Mouse (Mus musculus) stomach, embryonic 15.5 days (tissue): ENCODE data around the gene Iqch. TPM values are rescaled to one million over a fixed set of nuclear protein-coding genes. Genes with fewer than 3 reads are reported as not detected.

ENCODE experiments used
- ATAC-seq: fragments of 200-750 bp; cut with Nextera tagmentation; 2 replicates; pipeline ENCODE4 v1.8.0; 2017; ENCODE audit warnings: low read depth, moderate number of reproducible peaks, moderate TSS enrichment; ENCODE audit not compliant: insufficient read depth, low FRiP score
- H3K27ac ChIP-seq: fragments of 300-500 bp; sonication (generic); 2 replicates; pipeline ENCODE4 v1.5.1; 2015; ENCODE audit warnings: mild to moderate bottlenecking, inconsistent platforms
- H3K27me3 ChIP-seq: fragments of 300-500 bp; sonication (generic); replicated peaks from 2 replicates; pipeline ENCODE4 v1.6.1; 2015; ENCODE audit warnings: inconsistent platforms
- H3K36me3 ChIP-seq: fragments of 300-500 bp; sonication (generic); 2 replicates; pipeline ENCODE4 v1.6.1; 2015; ENCODE audit warnings: inconsistent platforms
- H3K4me1 ChIP-seq: fragments of 300-500 bp; sonication (generic); 2 replicates; pipeline ENCODE4 v1.6.1; 2015; ENCODE audit warnings: inconsistent platforms
- H3K4me2 ChIP-seq: fragments of 300-500 bp; sonication (generic); 2 replicates; pipeline ENCODE4 v1.6.1; 2015; ENCODE audit warnings: mild to moderate bottlenecking, inconsistent platforms
- H3K4me3 ChIP-seq: fragments of 300-500 bp; sonication (generic); replicated peaks from 2 replicates; pipeline ENCODE4 v1.5.1; 2015; ENCODE audit warnings: inconsistent platforms
- H3K9ac ChIP-seq: fragments of 300-500 bp; sonication (generic); 2 replicates; pipeline ENCODE4 v1.6.1; 2015; ENCODE audit warnings: inconsistent platforms
- H3K9me3 ChIP-seq: fragments of 300-500 bp; sonication (generic); 2 replicates; pipeline ENCODE4 v1.6.1; 2016; ENCODE audit warnings: inconsistent platforms
- WGBS: fragments of 180-500 bp; shearing (Covaris S2); methylation state at CpG from one replicate; pipeline ENCODE4 v1.1.7; 2015; 5-methylcytosine and 5-hydroxymethylcytosine counted together
- polyA plus RNA-seq: library from polyadenylated mRNA; unstranded; fragments of >200 nt; fragmentation: Nextera tagmentation; extraction: Ambion mirVana; gene quantifications from 2 replicates; pipeline ENCODE4 v1.2.1, GENCODE M21; 2015

The Iqch gene
- polyA plus RNA-seq, 1 experiment from 2014 or later: 0.12 TPM

GRCm38 (mm10) chr9:63378174-63378573 is 224.1 kb downstream of the Iqch start:
- 19% methylated on average over 8 of the region's 8 CpGs for whole genome bisulfite sequencing
- H3K27ac ChIP-seq: peak overlapping the region; percentile 86
- H3K27me3 ChIP-seq: no peaks in the 10 kb centered on the region
- peaks cover 12% of the 10 kb centered on the region for H3K4me1 ChIP-seq
- peak overlapping the region; percentile 82 for H3K4me2 ChIP-seq
- H3K9me3 ChIP-seq: no peaks in the 10 kb centered on the region
- no peaks in the 10 kb centered on the region for H3K36me3 ChIP-seq
- H3K4me3 ChIP-seq: peak overlapping the region; percentile 88
- H3K9ac ChIP-seq: no peak overlapping the region
- no peak for ATAC-seq

- Histone ChIP-seq H3K4me1 (peaks cover 12% of the 10 kb centered on the region), H3K27me3 (no peaks in the 10 kb centered on the region), H3K9me3 (no peaks in the 10 kb centered on the region), H3K4me3 (peak within 1 kb of the TSS; percentile 88), H3K27ac (peak within 1 kb of the TSS; percentile 86), H3K9ac (peak within 1 kb of the TSS; percentile 90), H3K36me3 (no peaks in the 10 kb centered on the region), H3K4me2 (peak within 1 kb of the TSS; percentile 82)
- ATAC-seq: peak; percentile 93
- under 1% methylated on average over 55 of the region's 58 CpGs for WGBS
Observed at GRCm38 (mm10) chr9:63377270-63378142, 224.8 kb downstream of the Iqch start, which contains the start of gene Map2k5. Gene Map2k5 (minus strand): TSS chr9:63377902.

- H3K27ac ChIP-seq: no peak overlapping the region
- H3K36me3 ChIP-seq: no peaks in the 10 kb centered on the region
- no peaks in the 10 kb centered on the region for H3K9me3 ChIP-seq
- WGBS: 69% methylated on average over 2 of the region's 2 CpGs
- H3K9ac ChIP-seq: no peak overlapping the region
- ATAC-seq: no peak
- peaks cover 12% of the 10 kb centered on the region for H3K4me1 ChIP-seq
- no peak overlapping the region for H3K4me3 ChIP-seq
- no peak overlapping the region for H3K4me2 ChIP-seq
- no peaks in the 10 kb centered on the region for H3K27me3 ChIP-seq
Observed at GRCm38 (mm10) chr9:63373315-63373714, 229.0 kb downstream of the Iqch start.

GRCm38 (mm10) chr9:63372541-63372940 is 229.8 kb downstream of the Iqch start:
- no peak overlapping the region for H3K4me2 ChIP-seq
- H3K36me3 ChIP-seq: no peaks in the 10 kb centered on the region
- H3K27me3 ChIP-seq: no peaks in the 10 kb centered on the region
- H3K9me3 ChIP-seq: no peaks in the 10 kb centered on the region
- WGBS: 75% methylated on average over 8 of the region's 8 CpGs
- H3K9ac ChIP-seq: no peak overlapping the region
- no peak for ATAC-seq
- H3K4me1 ChIP-seq: peaks cover 12% of the 10 kb centered on the region
- H3K4me3 ChIP-seq: no peak overlapping the region
- H3K27ac ChIP-seq: no peak overlapping the region

Other genes starting within 250 kb of the Iqch start
- gene Map2k5, start 224.6 kb downstream of the Iqch start, polyA plus RNA-seq: 26.1 and 28.2 TPM in 2 replicates
- gene 2300009A05Rik, start 203.2 kb downstream of the Iqch start, polyA plus RNA-seq: 39.2 and 40.1 TPM in 2 replicates
- 29.1 and 29.6 TPM in 2 replicates for gene Aagab, start 167 bp upstream of the Iqch start, polyA plus RNA-seq
- gene Smad3, start 155.5 kb upstream of the Iqch start, polyA plus RNA-seq: 17.5 and 19.6 TPM in 2 replicates